Mouse (Mus musculus) intestine, embryonic 14.5 days (tissue): Measurements from ENCODE around the gene Fam19a3. TPM values are rescaled to one million over a fixed set of nuclear protein-coding genes. Genes with fewer than 3 reads are reported as not detected.
A peak's percentile ranks its signal among the peaks of the same experiment; 100 is the strongest.
"Not testable (repeated sequence)": the region's sequence is repeated elsewhere in the genome, so short reads cannot be mapped to it uniquely, and the experiment has no call there.

ENCODE experiments used
- ATAC-seq: fragments of 200-750 bp; cut with Nextera tagmentation; replicated peaks from 2 replicates; pipeline ENCODE4 v1.8.0; 2017; ENCODE audit warnings: low read depth, moderate number of reproducible peaks, moderate TSS enrichment, moderate library complexity; ENCODE audit not compliant: low FRiP score, low TSS enrichment
- DNase-seq: peaks from one replicate; pipeline ENCODE4 v3.0.0-alpha.2; 2018; ENCODE audit warnings: low spot score
- H3K27ac ChIP-seq: fragments of 300-500 bp; sonication (generic); 2 replicates; pipeline ENCODE4 v1.5.1; 2014; ENCODE audit warnings: low read depth, mild to moderate bottlenecking, control low read depth
- H3K27me3 ChIP-seq: fragments of 300-500 bp; sonication (generic); replicated peaks from 2 replicates; pipeline ENCODE4 v1.6.1; 2014; ENCODE audit warnings: low read length, control low read depth; ENCODE audit not compliant: control insufficient read depth, insufficient read depth
- H3K36me3 ChIP-seq: fragments of 300-500 bp; sonication (generic); 2 replicates; pipeline ENCODE4 v1.6.1; 2014; ENCODE audit warnings: low read length, control low read depth; ENCODE audit not compliant: control insufficient read depth, insufficient read depth
- H3K4me1 ChIP-seq: fragments of 300-500 bp; sonication (generic); replicated peaks from 2 replicates; pipeline ENCODE4 v1.6.1; 2014; ENCODE audit warnings: low read length, control low read depth, mixed read lengths; ENCODE audit not compliant: control insufficient read depth, insufficient read depth
- H3K4me2 ChIP-seq: fragments of 300-500 bp; sonication (generic); 2 replicates; pipeline ENCODE4 v1.6.1; 2014; ENCODE audit warnings: low read length
- H3K4me3 ChIP-seq: fragments of 300-500 bp; sonication (generic); 2 replicates; pipeline ENCODE4 v1.5.1; 2014; ENCODE audit warnings: low read depth, low read length, control low read depth, mixed read lengths
- H3K9ac ChIP-seq: fragments of 300-500 bp; sonication (generic); 2 replicates; pipeline ENCODE4 v1.6.1; 2014; ENCODE audit warnings: mild to moderate bottlenecking, low read length
- H3K9me3 ChIP-seq: fragments of 300-500 bp; sonication (generic); 2 replicates; pipeline ENCODE4 v1.6.1; 2016; ENCODE audit warnings: low read length, control low read depth; ENCODE audit not compliant: control insufficient read depth
- WGBS: fragments of 180-500 bp; shearing (Covaris S2); extraction: QIAGEN DNeasy Blood & Tissue Kit; methylation state at CpG from one replicate; pipeline ENCODE4 v1.1.7; 2014; 5-methylcytosine and 5-hydroxymethylcytosine counted together
- polyA plus RNA-seq: library from polyadenylated mRNA; unstranded; fragments of >200 nt; fragmentation: Nextera tagmentation; extraction: Ambion mirVana; gene quantifications from 2 replicates; pipeline ENCODE4 v1.2.1, GENCODE M21; 2014

Fam19a3 gene
- polyA plus RNA-seq, 1 experiment from 2014 or later: 0.04 TPM

GRCm38 (mm10) chr3:104814746-104815145 is 33.1 kb upstream of the Fam19a3 start:
- no peak for DNase-seq
- H3K4me3 ChIP-seq: no peak overlapping the region
- H3K27me3 ChIP-seq: no peaks in the 10 kb centered on the region
- H3K4me1 ChIP-seq: peaks cover 28% of the 10 kb centered on the region
- no peaks in the 10 kb centered on the region for H3K9me3 ChIP-seq
- ATAC-seq: no peak
- H3K36me3 ChIP-seq: 0 out of 2 replicates have a peak, but pooled peaks cover 8% of the 10 kb centered on the region
- no peak overlapping the region for H3K4me2 ChIP-seq
- no peak overlapping the region for H3K9ac ChIP-seq
- no peak overlapping the region for H3K27ac ChIP-seq
- WGBS: 88% methylated on average over 1 of the region's 1 CpGs

- not testable (repeated sequence) for H3K27me3 ChIP-seq, ATAC-seq, H3K36me3 ChIP-seq, H3K9me3 ChIP-seq, H3K9ac ChIP-seq, H3K4me3 ChIP-seq, H3K4me2 ChIP-seq, H3K27ac ChIP-seq, DNase-seq
- H3K4me1 ChIP-seq: peaks cover 20% of the 10 kb centered on the region
- WGBS: 91% methylated on average over 7 of the region's 7 CpGs
These were observed 31.6 kb upstream of the Fam19a3 start for GRCm38 (mm10) chr3:104813227-104813626.

- ATAC-seq (no peak), DNase-seq (no peak)
- peaks cover 13% of the 10 kb centered on the region; the same call in 1 of the 2 replicates for H3K36me3 ChIP-seq
- H3K9me3 ChIP-seq: no peaks in the 10 kb centered on the region
- no peak overlapping the region for H3K27ac ChIP-seq
- H3K9ac ChIP-seq: no peak overlapping the region
- no peak overlapping the region for H3K4me2 ChIP-seq
- H3K4me1 ChIP-seq: peaks cover 20% of the 10 kb centered on the region
- 83% methylated on average over 4 of the region's 4 CpGs for WGBS
- H3K27me3 ChIP-seq: no peaks in the 10 kb centered on the region
- no peak overlapping the region for H3K4me3 ChIP-seq
These were observed 30.6 kb upstream of the Fam19a3 start for GRCm38 (mm10) chr3:104812254-104812653.

GRCm38 (mm10) chr3:104811752-104812151 is 30.1 kb upstream of the Fam19a3 start:
- Histone ChIP-seq H3K9ac (no peak overlapping the region), H3K4me2 (no peak overlapping the region), H3K4me3 (no peak overlapping the region), H3K4me1 (peaks cover 16% of the 10 kb centered on the region), H3K36me3 (peaks cover 15% of the 10 kb centered on the region; the same call in 1 of the 2 replicates), H3K27ac (no peak overlapping the region), H3K27me3 (no peaks in the 10 kb centered on the region), H3K9me3 (no peaks in the 10 kb centered on the region)
- 26% methylated on average over 3 of the region's 3 CpGs for WGBS
- ATAC-seq (no peak), DNase-seq (no peak)

GRCm38 (mm10) chr3:104805539-104805938 is 23.9 kb upstream of the Fam19a3 start:
- H3K4me3 ChIP-seq: no peak overlapping the region
- H3K27me3 ChIP-seq: no peaks in the 10 kb centered on the region
- no peak overlapping the region for H3K9ac ChIP-seq
- no peak overlapping the region for H3K27ac ChIP-seq
- H3K9me3 ChIP-seq: no peaks in the 10 kb centered on the region
- whole genome bisulfite sequencing: 74% methylated on average over 9 of the region's 9 CpGs
- no peak for ATAC-seq
- no peak for DNase-seq
- H3K4me2 ChIP-seq: no peak overlapping the region
- no peaks in the 10 kb centered on the region for H3K4me1 ChIP-seq
- peaks cover 61% of the 10 kb centered on the region for H3K36me3 ChIP-seq

GRCm38 (mm10) chr3:104804312-104804711 is 22.7 kb upstream of the Fam19a3 start:
- 93% methylated on average over 10 of the region's 10 CpGs for WGBS
- no peaks in the 10 kb centered on the region for H3K4me1 ChIP-seq

GRCm38 (mm10) chr3:104801481-104801880 is 19.8 kb upstream of the Fam19a3 start:
- Histone ChIP-seq H3K9ac (no peak overlapping the region), H3K4me2 (no peak overlapping the region), H3K4me3 (no peak overlapping the region), H3K9me3 (no peaks in the 10 kb centered on the region), H3K4me1 (no peaks in the 10 kb centered on the region), H3K27me3 (no peaks in the 10 kb centered on the region), H3K27ac (no peak overlapping the region), H3K36me3 (peaks cover 84% of the 10 kb centered on the region)
- ATAC-seq (no peak), DNase-seq (no peak)
- WGBS: 93% methylated on average over 6 of the region's 6 CpGs

More at GRCm38 (mm10) chr3:104804312-104804711, 22.7 kb upstream of the Fam19a3 start:
- Histone ChIP-seq H3K4me2 (no peak overlapping the region), H3K36me3 (peaks cover 73% of the 10 kb centered on the region), H3K27me3 (no peaks in the 10 kb centered on the region), H3K4me3 (no peak overlapping the region), H3K9ac (no peak overlapping the region), H3K9me3 (no peaks in the 10 kb centered on the region), H3K27ac (no peak overlapping the region)
- ATAC-seq (no peak), DNase-seq (no peak)

GRCm38 (mm10) chr3:104800681-104801080 is 19.0 kb upstream of the Fam19a3 start:
- H3K4me3 ChIP-seq: no peak overlapping the region
- no peaks in the 10 kb centered on the region for H3K9me3 ChIP-seq
- peaks cover 5% of the 10 kb centered on the region for H3K4me1 ChIP-seq
- H3K36me3 ChIP-seq: peaks cover 88% of the 10 kb centered on the region
- no peak overlapping the region for H3K9ac ChIP-seq
- DNase-seq (no peak), ATAC-seq (no peak)
- no peak overlapping the region for H3K27ac ChIP-seq
- H3K27me3 ChIP-seq: no peaks in the 10 kb centered on the region
- WGBS: 94% methylated on average over 11 of the region's 11 CpGs
- H3K4me2 ChIP-seq: no peak overlapping the region

- H3K4me3 ChIP-seq: no peak overlapping the region
- ATAC-seq (peak; percentile 66), DNase-seq (peak; percentile 75)
- H3K4me1 ChIP-seq: peaks cover 43% of the 10 kb centered on the region
- peaks cover 84% of the 10 kb centered on the region for H3K36me3 ChIP-seq
- H3K27ac ChIP-seq: no peak overlapping the region
- H3K27me3 ChIP-seq: no peaks in the 10 kb centered on the region
- no peak overlapping the region for H3K4me2 ChIP-seq
- H3K9ac ChIP-seq: no peak overlapping the region
- WGBS: 65% methylated on average over 15 of the region's 15 CpGs
- H3K9me3 ChIP-seq: no peaks in the 10 kb centered on the region
These were observed 14.9 kb upstream of the Fam19a3 start for GRCm38 (mm10) chr3:104796430-104797082.
